Mouse (Mus musculus) gastrocnemius, postnatal 25 days (tissue): ENCODE measurements around the gene Clec4g. TPM values are rescaled to one million over a fixed set of nuclear protein-coding genes. Genes with fewer than 3 reads are reported as not detected.
"Not testable (repeated sequence)": the region's sequence is repeated elsewhere in the genome, so short reads cannot be mapped to it uniquely, and the experiment has no call there.

Experiments
- DNase-seq: peaks from one replicate; pipeline ENCODE4 v3.0.0; 2022
- long read RNA-seq, 2 experiments: library from polyadenylated mRNA; stranded (forward); transcript quantifications; one replicate each; pipeline ENCODE4 v2.0.0; 2021
- total RNA-seq, 2 experiments: library from RNA; stranded (reverse); gene quantifications; 1 replicate in 1 of 2; 2 replicates in 1 of 2; pipeline ENCODE4 v1.2.3; 2021

Clec4g gene
- total RNA-seq, result not detected
- long read RNA-seq, experiment 1, result 0 reads
- long read RNA-seq, experiment 2, result 0 reads

- DNase-seq, result no peak
Measured at GRCm38 (mm10) chr8:3720551-3720950, at the start of gene Clec4g. Gene Clec4g (minus strand): TSS chr8:3720651.

- DNase-seq, result not testable (repeated sequence)
Measured at GRCm38 (mm10) chr8:3768641-3769040, 48.2 kb upstream of the Clec4g start.

- DNase-seq, result peak; percentile 15
Measured at GRCm38 (mm10) chr8:3754261-3754850, 33.9 kb upstream of the Clec4g start.

GRCm38 (mm10) chr8:3748761-3749160 is 28.3 kb upstream of the Clec4g start, which contains the start of gene Cd209a:
Gene Cd209a (minus strand): TSS chr8:3748984.
- no peak for DNase-seq

GRCm38 (mm10) chr8:3736947-3737346 is 16.5 kb upstream of the Clec4g start:
- no peak for DNase-seq

- DNase-seq, result no peak
Measured at GRCm38 (mm10) chr8:3735599-3735998, 15.1 kb upstream of the Clec4g start.

- no peak for DNase-seq
Measured at GRCm38 (mm10) chr8:3734084-3734483, 13.6 kb upstream of the Clec4g start.

- DNase-seq, result no peak
Measured at GRCm38 (mm10) chr8:3721041-3721440, 590 bp upstream of the Clec4g start.

GRCm38 (mm10) chr8:3718559-3718958 is 1.9 kb downstream of the Clec4g start:
- peak; percentile 38 for DNase-seq

GRCm38 (mm10) chr8:3717321-3717954 is 3.0 kb downstream of the Clec4g start:
- no peak for DNase-seq

GRCm38 (mm10) chr8:3711646-3712045 is 8.8 kb downstream of the Clec4g start:
- no peak for DNase-seq

- no peak for DNase-seq
Measured at GRCm38 (mm10) chr8:3710312-3710711, 10.1 kb downstream of the Clec4g start.

- DNase-seq, result no peak
Measured at GRCm38 (mm10) chr8:3707611-3708010, 12.8 kb downstream of the Clec4g start.

- DNase-seq, result no peak
Measured at GRCm38 (mm10) chr8:3705711-3706110, 14.7 kb downstream of the Clec4g start.

GRCm38 (mm10) chr8:3701491-3701890 is 19.0 kb downstream of the Clec4g start:
- no peak for DNase-seq

GRCm38 (mm10) chr8:3694121-3694520 is 26.3 kb downstream of the Clec4g start, which contains the start of gene Fcer2a:
Gene Fcer2a (minus strand): TSS chr8:3694175.
- DNase-seq, result no peak

- DNase-seq, result no peak
Measured at GRCm38 (mm10) chr8:3690774-3691173, 29.7 kb downstream of the Clec4g start.

- DNase-seq, result no peak
Measured at GRCm38 (mm10) chr8:3687537-3687936, 32.9 kb downstream of the Clec4g start.

- no peak for DNase-seq
Measured at GRCm38 (mm10) chr8:3685422-3685821, 35.0 kb downstream of the Clec4g start.

- no peak for DNase-seq
Measured at GRCm38 (mm10) chr8:3684530-3684929, 35.9 kb downstream of the Clec4g start.

GRCm38 (mm10) chr8:3683408-3684176 is 36.9 kb downstream of the Clec4g start:
- DNase-seq, result no peak

- DNase-seq, result no peak
Measured at GRCm38 (mm10) chr8:3682435-3682834, 38.0 kb downstream of the Clec4g start.

- no peak for DNase-seq
Measured at GRCm38 (mm10) chr8:3679656-3680055, 40.8 kb downstream of the Clec4g start.
